Mouse (Mus musculus) layer of hippocampus, adult 18-20 months (tissue): ENCODE data around the gene Tbc1d9b. TPM values are rescaled to one million over a fixed set of nuclear protein-coding genes. Genes with fewer than 3 reads are reported as not detected.
A peak's percentile ranks its signal among the peaks of the same experiment; 100 is the strongest.

Experiments used
- DNase-seq, 2 experiments: peaks; one replicate each; pipeline ENCODE4 v3.0.0; 2022; ENCODE audit warnings: low spot score in 2 of 2
- total RNA-seq, 2 experiments: library from RNA; stranded (reverse); gene quantifications; 2 replicates each; pipeline ENCODE4 v1.2.3; 2021

The Tbc1d9b gene
- total RNA-seq, 2 experiments from 2014 or later: 113 to 120 TPM

DNA sequence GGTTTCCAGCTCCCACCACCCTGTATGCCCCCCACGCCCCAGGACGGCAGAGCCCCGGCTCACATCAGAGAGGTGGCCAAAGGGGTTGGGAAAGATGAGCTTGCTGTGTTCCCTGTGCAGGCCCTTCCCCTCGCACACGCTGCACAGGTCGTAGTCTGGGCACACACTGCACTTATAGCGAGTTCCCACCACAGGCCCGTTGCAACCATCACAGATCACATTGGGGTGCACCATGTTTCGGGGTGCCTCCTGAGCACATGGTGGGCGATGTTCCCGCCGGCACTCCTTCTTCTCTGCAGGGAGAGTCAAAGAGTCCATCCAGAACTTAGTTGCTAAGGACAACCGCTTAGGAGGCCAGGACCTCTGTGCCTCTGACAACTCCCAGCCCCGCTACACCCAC is 76.1 kb downstream of the Tbc1d9b start:
- DNase-seq: no peak

DNA sequence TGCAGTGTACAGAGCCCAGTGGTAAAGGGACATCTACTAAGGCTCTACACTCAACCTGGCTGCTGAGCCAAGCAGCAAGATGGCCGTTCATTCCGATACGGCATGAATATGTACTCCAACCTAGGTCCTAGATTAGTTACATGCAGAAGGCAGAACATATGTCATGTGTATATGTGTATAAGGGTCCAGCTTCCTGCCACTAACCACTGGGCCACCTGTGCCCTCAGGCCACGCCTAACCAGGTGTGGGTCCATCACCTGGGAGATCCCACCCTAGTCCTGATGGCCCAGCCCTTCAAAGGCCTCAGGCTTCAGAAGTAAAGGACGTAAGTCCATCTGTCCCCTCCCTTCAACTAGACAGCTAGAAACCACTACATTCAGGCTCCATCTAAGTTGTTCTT is 76.8 kb downstream of the Tbc1d9b start:
- DNase-seq: no peak

DNA sequence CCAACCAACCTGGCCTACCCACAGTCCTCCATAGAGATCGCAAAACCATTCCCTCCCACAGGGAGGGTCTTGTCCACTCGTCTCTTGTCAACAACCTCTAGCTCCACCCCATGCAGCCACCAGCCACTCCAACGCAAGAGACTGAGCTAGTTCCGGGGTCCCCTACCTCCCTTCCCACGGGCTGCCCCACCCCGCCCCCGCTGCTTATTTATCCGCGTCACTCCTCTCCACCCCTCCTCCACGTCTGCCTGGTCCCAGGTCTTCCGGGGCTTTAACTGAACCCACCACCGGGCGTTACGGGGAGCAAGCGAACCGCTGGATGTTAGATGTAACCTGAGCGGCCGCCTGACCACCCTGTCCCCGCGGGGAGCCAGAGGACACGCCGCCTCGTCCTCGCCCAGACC is 78.9 kb downstream of the Tbc1d9b start:
- DNase-seq: peak; percentile 85 to 88

DNA sequence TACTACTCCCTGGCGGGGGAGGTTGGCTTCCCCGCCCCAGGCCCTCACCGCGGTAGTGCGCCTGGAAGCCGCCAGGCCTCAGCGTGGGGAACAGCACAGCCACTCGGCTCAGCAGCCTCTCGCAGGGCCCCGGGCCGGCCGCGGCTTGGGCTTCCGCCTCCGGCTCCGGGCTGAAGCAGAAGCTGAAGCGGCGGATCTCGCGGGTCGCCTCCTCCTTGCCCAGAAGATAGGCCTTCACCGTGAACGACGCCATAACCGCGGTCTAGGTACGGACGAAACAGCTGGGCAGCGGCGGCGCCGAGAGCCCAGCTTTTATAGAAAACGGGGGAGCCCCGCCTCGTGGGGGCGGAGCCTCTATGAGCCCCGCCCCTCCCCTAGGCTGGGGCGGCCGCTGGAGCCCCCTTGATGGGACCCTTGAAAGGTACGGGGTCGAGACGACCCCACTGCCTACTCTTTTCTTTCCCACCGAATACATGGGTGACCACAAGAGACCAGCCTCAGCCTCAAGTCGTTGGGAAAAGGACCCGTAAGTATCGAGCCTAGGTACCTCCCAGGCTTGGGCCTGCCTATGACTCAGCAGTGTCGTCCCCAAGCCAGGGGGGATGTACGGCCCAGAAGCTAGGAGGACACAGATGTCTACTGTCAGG is 79.4 kb downstream of the Tbc1d9b start, which contains the start of the genes Sqstm1 and Mgat4b:
Gene Sqstm1 (minus strand): TSS at position 323 of the 647 bp plus-strand sequence.
Gene Mgat4b (plus strand): TSS at position 386 of the 647 bp plus-strand sequence.
- DNase-seq: peak; percentile 78 to 87

DNA sequence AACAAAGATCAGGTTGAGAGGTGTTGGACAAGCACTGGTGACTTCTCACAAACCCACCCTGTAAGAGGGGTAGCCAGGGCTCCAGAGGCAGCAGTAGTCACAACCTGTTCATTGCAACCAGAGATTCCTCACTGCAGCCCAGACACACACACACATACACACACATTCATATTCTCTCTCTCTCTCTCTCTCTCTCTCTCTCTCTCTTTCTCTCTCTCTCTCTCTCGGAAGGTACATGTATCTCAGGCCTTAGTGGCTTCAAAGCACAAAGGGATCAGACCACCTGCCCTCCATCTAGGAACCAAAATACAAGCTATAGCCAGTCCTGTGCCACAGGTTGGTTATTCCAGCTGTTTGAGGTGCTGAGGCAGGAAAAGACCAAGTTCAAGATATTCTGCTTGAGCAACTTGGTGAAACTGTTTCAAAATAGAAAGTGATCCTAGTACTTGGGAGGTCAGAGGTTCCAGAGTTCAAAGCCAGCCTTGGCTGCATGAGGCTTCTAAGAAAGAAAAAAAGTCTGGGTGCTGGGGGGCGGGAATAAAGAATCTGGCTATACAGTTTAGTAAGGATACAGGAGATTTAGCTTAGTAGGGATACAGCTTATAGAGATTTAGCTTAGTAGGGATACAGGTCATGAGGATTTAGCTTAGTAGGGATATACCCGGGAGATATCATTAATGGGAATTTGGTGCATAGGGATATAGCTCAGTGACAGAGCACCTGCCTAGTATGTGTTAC is 80.3 kb downstream of the Tbc1d9b start:
- DNase-seq: no peak

DNA sequence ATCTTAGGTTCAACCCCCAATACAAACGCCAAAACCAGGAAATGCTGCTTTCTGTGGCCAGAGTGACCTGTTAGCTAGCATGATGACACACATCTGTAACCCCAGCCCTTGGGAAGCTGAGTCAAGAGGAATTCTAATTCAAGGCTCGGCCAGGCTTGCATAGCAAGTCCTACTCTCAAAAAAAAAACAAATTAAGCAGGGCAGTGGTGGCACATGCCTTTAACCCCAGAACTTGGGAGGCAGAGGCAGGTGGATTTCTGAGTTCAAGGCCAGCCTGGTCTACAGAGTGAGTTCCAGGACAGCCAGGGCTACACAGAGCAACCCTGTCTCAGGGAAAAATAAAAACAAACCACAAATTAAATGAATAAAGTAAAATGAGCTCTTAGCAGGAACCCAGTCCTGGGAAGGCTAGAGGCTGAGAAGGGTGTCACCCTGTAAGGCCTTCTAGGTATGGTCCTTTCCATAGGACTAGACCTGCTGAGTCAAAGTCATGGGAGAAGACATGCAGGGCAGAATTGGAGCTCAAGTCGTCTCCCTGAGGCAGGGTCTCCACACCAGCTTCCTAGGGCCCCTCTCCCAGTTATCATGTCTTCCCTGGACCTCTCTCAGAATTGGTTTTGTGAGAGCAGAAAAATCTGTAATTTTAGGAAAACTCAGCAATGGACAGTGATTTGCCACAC is 81.0 kb downstream of the Tbc1d9b start:
- DNase-seq: no peak

DNA sequence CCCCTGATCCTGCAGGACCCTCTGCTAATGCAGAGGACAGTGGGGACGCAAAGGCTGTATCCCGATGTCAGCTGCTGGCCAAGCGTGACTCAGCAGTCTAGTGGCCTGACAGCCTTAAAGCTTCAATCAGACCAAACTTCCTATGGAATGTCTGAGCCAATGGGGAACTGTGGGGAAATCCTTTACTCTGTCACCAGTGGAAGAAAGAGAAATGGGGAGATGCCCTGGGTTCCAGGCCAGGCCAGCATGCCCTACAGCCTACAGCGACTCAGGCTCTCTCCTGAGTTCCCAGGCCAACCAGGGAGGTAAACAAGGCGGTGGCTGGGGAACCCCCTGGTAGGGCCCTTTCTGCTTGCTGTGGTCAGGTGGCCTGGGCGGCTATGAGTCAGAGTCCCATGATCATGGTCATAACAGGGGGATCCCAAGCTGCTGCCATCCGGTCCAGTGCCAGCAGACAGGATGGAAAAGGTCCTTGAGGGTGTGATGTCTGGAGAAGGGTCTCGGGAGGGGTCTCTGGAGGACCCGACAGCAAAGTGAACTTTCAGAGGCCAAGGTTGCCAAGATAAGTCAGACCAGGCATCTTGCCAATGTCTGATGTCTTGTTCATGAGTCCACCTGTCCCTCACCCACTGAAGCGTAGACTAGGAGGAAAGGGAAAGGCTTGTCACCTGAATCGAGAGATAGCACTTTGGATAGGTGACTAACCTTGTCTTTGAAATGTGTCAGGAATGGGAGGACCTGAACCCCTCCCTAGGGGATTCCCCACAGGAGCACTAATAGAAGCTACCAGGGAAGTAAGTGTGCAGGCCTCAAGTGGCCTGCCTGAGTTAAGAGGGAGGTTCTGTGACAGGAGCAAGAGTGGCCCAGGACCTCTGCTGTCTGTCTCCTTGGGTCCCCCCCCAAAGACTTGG is 81.9 kb downstream of the Tbc1d9b start:
- peak in 1 of 2 experiments; percentile 71 for DNase-seq

DNA sequence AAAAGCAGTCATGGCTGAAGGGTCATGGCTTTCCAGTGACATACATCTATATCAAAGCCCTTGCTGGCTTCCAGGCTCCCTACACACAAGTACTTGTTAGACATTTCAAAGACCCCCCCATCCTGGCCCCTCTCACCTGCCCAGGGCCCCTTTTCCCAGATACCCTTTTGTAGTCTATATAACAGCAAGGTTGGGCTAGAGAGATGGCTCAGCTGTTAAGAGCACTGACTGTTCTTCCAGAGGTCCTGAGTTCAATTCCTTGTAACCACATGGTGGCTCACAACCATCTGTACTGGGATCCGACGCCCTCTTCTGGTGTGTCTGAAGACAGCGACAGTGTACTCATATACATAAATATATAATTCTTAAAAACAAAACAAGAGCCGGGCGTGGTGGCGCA is 83.4 kb downstream of the Tbc1d9b start:
- DNase-seq: no peak

DNA sequence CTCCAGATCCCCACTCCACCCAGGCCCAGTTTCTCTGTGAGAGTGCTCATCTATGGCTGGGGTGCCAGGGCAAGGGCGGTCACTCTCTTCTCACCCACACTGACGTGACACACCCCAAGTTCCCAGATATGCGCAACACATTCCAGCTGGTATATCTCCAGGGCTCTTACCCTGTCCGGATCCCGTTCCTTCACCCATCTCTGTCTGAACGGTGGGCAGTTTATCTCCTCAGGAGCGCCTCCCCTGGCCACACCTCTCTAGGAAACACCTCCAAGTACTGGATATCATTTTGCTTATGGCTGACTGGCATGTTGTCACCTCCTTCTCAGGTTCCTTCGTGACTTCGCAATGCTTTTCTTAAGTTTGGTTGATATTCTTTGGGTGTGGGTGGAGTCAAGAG is 84.4 kb downstream of the Tbc1d9b start:
- no peak for DNase-seq

DNA sequence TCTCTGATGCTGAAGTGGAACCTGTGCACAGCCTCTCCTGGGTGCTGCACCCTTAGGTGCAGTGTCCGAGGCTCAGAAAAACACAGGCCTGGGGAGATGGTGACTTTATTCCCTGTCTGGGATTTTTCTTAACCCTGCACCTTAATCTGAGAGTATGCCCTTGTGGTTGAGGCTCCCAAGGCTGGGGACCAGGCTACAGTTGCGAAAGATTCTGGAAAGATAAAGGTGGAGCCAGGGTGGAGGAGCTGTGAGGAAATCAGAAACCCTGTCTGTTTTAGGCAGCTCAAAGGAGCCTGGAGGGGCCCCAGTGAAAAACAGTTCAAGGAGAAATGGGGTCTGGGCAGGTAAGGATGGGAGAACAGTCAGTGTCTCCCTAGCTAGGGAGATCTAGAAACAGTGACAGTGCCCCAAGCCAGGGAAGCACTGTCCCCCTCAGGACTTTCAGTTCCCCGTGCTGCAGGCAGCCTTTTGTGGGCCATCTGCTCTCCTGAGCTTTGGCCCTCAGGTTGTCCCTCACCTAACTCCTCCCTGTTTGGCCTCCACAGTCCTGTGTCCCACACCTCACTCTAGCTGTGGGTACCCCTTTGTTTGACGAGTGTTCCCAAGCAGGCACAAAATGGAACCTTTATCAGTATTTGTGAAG is 85.6 kb downstream of the Tbc1d9b start:
- DNase-seq: no peak

DNA sequence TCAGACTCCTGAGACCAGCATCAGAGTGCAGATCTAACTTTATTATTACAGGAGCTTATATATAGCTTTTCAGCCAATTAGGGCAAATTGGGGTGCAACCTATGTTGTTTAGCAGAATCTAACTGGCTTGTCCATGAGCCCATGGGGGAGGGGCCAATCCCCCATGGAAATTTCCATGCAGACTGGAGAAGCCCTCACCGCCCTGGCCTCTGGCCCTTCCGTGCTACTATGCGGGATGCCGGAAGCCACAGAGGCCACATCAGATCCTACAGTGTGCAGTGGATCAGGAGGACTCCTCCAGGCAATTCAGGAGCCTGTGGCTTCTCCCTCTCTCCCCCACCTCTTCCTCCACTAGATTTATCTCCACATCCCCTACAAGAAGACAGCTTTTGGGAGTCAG is 86.6 kb downstream of the Tbc1d9b start:
- no peak for DNase-seq

DNA sequence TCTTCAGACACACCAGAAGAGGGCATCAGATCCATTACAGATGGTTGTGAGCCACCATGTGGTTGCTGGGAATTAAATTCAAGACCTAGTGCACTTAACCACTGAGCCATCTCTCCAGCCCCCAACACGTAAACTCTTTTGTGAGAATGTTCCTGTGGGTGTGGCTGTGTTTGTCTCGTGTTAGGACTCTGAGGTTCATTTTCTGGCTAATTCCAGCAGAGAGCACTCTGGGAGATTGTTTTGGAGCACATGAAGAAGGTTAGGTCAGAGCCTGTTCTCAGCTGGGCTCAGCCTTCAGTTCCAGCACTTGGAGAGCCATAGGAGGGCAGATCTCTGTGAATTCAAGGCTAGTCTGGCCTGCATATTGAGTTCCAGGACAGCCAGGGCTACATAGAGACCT is 88.6 kb downstream of the Tbc1d9b start:
- DNase-seq: no peak

Other genes starting within 250 kb of the Tbc1d9b start
- gene Rasgef1c, start 229.6 kb upstream of the Tbc1d9b start, total RNA-seq: 1 to 10 TPM; 1.8 to 2.1 TPM
- 10 to 100 TPM; 79.9 to 80.8 TPM for gene Rnf130, start 106.0 kb upstream of the Tbc1d9b start, total RNA-seq
- 10 to 100 TPM; 14.1 to 15.7 TPM for gene Mrnip, start 43.0 kb downstream of the Tbc1d9b start, total RNA-seq
- 100 to 1,000 TPM; 486 to 498 TPM for gene Sqstm1, start 79.4 kb downstream of the Tbc1d9b start, total RNA-seq
- gene Mgat4b, start 79.5 kb downstream of the Tbc1d9b start, total RNA-seq: 10 to 100 TPM; 80.7 to 84.1 TPM
- gene Ltc4s, start 107.2 kb downstream of the Tbc1d9b start, total RNA-seq: 1 to 10 TPM; 6.8 to 7.1 TPM
- gene Maml1, start 160.9 kb downstream of the Tbc1d9b start, total RNA-seq: 10 to 100 TPM; 11.0 to 11.3 TPM
- 100 to 1,000 TPM; 411 to 425 TPM for gene Canx, start 194.3 kb downstream of the Tbc1d9b start, total RNA-seq
- not detected for gene Cby3, start 223.1 kb downstream of the Tbc1d9b start, total RNA-seq
- 100 to 1,000 TPM; 258 to 268 TPM for gene Hnrnph1, start 245.6 kb downstream of the Tbc1d9b start, total RNA-seq